Mouse (Mus musculus) bone marrow macrophage, adult 2 months (primary cell): ENCODE measurements around the gene Rec8. TPM values are rescaled to one million over a fixed set of nuclear protein-coding genes. Genes with fewer than 3 reads are reported as not detected.
A peak's percentile ranks its signal among the peaks of the same experiment; 100 is the strongest.

ENCODE experiments used
- H3K27ac ChIP-seq: 2 replicates; pipeline ENCODE4 v1.5.1; 2012; ENCODE audit warnings: low read depth, low read length; ENCODE audit not compliant: insufficient read depth
- H3K4me1 ChIP-seq: 2 replicates; pipeline ENCODE4 v1.6.1; 2012; ENCODE audit warnings: low read length; ENCODE audit not compliant: control insufficient read depth, insufficient read depth
- H3K4me3 ChIP-seq: 2 replicates; pipeline ENCODE4 v1.5.1; 2012; ENCODE audit warnings: mild to moderate bottlenecking, low read length, moderate library complexity; ENCODE audit not compliant: insufficient read depth
- CTCF ChIP-seq: IDR thresholded peaks from 2 replicates; pipeline ENCODE4 v1.5.1; 2012; ENCODE audit warnings: low read depth, mild to moderate bottlenecking, low read length, moderate library complexity
- POLR2A ChIP-seq: IDR thresholded peaks from 2 replicates; pipeline ENCODE4 v1.6.1; 2012; ENCODE audit warnings: mild to moderate bottlenecking, low read depth, low read length, borderline replicate concordance
- polyA plus RNA-seq: library from polyadenylated mRNA; stranded (reverse); fragments of >200 nt; gene quantifications from 2 replicates; pipeline ENCODE4 v1.2.4, GENCODE M21; 2012; ENCODE audit not compliant: missing spikeins, insufficient read depth, insufficient read length

Rec8 gene
- polyA plus RNA-seq, 1 experiment, result 0.25 TPM

DNA sequence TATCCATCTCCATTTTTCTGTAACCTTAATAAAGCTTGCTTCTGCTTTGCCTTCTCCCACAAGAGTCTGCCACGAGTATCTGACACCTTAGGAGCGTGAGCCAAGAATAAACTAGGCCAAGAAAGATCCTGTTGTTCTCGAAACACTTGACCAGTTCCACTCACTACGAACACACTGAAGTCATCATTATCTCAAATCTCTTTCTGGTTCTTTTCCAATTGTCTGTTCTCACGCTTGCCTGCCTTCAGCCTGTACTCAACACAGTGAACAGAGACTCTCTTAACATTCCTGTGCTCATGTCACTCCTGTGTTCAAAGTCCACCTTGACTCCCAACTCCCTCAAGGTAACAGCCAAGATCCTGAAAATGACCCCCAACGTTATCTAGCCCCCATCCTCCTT is 4.5 kb upstream of the Rec8 start:
- H3K4me3 ChIP-seq, result no peak overlapping the region
- H3K27ac ChIP-seq, result no peak overlapping the region
- no peak for TF ChIP-seq POLR2A
- no peaks in the 10 kb centered on the region for H3K4me1 ChIP-seq

DNA sequence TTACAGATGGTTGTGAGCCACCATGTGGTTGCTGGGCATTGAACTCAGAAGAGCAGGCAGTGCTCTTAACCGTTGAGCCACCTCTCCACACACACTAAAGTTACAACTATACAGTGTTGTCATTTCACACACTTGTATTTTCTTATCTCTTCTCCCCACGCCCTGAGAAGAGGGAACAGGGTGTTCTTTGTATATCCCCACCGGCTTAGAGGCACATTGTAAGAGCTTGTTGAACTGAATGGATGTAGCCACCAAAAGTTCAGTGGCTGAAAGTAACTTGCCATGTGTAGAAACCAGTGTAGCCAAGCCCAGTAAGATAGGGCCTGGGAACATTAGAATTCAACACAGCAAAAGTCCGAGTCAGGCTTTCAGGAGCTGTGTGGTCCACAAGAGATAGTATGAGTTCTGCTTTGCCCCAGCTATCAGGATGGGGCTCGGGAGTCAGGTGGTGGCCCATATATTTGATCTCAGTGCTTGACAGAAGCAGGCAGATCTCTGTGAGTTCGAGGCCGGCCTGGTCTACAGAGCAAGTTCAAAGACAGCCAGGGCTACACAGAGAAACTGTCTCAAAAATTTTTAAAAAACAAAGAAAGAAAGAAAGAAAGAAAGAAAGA is 3.2 kb upstream of the Rec8 start:
- Histone ChIP-seq H3K4me1 (no peaks in the 10 kb centered on the region), H3K27ac (no peak overlapping the region), H3K4me3 (no peak overlapping the region)
- TF ChIP-seq CTCF, result no peak

DNA sequence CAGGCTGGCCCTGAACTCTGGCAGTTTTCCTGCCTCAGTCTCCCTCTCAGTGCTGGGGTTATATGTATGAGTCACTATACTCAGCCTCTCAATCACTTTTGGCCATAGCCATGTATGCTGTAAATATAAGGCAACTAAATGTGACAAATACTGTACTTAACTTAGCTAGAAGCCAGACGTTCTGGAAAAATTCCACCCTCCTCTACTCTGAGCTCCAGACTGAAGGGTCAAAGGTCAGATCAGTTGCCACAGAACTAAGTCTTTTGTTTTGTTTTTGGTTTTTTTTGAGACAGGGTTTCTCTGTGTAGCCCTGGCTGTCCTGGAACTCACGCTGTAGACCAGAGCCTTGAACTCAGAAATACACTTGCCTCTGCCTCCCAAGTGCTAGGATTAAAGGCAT is 2.0 kb upstream of the Rec8 start:
- Histone ChIP-seq H3K4me3 (no peak overlapping the region), H3K27ac (no peak overlapping the region), H3K4me1 (no peaks in the 10 kb centered on the region)
- TF ChIP-seq CTCF (no peak), POLR2A (no peak)

DNA sequence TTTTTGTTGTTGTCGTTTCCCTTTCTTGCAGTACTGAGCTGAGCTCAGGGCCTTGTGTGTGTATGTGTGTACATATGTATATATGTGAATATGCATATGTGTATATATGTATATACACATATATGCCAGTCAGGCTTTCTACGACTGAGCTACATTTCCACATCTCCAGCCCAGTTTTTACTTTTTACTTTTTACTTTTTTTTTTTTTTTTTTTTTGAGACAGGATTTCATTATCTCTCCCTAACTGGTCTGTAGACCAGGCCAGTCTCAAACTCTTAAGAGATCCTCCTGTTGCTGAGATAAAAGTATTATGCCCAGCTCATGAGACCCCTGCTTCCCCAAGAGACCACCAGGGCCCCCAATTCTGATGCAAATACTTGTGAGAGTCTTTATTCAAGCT is 993 bp upstream of the Rec8 start:
- Histone ChIP-seq H3K27ac (no peak overlapping the region), H3K4me3 (no peak overlapping the region), H3K4me1 (no peaks in the 10 kb centered on the region)
- no peak for TF ChIP-seq POLR2A
- no peak for TF ChIP-seq CTCF

DNA sequence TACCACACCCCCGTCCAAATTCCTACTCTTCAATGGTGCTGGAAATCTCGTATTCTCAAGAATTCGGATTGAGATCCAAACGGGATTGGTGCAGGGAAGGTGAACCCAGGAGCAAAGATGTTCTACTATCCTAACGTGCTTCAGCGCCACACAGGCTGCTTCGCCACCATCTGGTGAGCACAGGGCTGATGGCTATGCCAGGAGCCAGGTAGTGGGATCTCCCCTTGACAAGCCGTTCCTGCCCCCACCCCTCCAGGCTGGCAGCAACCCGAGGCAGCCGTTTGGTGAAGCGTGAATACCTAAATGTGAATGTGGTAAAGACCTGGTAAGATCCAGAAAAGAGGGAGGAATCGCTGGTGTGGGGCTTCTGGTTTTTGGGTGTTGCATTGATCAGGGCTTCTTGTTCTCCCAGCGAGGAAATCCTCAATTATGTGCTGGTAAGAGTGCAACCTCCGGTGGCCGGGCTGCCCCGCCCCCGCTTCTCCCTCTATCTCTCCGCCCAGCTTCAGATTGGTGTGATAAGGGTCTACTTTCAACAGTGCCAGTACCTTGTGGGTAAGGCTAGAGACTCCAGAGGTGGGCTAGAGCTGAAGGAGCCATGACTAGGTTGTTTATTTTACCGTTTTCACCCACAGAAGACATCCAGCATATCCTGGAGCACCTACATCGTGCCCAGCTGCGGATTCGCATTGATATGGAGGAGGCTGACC is 804 bp downstream of the Rec8 start:
- no peak for TF ChIP-seq CTCF
- no peak overlapping the region for H3K4me3 ChIP-seq
- H3K4me1 ChIP-seq, result no peaks in the 10 kb centered on the region
- no peak overlapping the region for H3K27ac ChIP-seq

DNA sequence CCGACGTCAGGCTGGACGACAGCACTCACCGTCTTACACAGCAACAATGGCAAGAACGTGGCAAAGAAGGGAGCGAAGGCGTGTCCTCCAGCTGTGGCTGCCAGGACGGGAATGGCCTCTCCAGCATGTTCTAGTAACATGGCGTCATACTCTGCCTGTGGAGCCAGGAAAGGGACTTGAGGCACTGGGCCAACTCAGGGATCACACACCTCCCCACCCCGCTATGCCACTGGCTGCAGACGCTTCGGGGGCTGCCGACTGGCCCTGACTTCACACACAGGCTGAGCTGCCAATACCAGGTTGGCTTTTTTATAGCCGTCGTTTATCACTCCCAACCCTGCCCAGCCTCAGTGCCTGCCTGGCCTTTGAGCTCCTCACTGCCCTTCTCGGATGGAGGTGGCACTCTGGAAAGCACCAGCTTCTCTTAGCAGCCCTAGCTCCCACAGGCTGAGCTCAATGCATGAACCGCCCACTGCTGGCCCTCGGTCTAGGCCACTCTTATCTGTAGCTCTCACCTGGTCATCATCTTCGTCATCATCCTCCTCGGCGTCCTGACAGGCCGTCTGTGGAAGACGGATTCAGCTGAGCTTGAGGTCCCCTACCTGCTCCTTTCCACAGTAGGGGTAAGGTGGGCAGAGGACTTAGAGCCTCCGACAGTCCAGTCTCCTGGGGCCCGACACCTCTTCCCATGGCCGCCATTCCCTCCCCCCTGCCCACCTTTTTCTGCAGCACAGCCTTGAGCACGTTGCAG is 10.4 kb downstream of the Rec8 start:
- H3K4me3 ChIP-seq, result no peak overlapping the region
- no peak overlapping the region for H3K27ac ChIP-seq
- H3K4me1 ChIP-seq, result no peaks in the 10 kb centered on the region
- TF ChIP-seq POLR2A (no peak), CTCF (no peak)

DNA sequence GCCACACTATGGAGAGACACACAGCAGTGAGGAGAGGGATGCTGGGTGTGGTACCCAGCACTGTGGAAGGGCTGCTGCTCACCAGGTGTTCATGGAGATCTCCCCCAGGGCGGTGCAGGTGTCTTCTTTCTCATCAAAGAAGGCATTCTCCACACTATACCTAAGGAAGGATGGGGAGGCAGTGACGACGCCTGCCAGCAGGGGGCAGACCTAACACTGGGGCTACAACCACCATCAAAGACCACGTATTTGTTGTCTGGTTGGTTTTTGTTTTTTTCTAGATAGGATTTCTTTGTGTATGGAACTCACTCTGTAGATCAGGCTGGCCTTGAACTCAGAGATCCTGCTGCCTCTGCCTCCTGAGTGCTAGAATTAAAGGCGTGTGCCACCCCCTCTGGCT is 11.5 kb downstream of the Rec8 start:
- TF ChIP-seq CTCF, result peak; percentile 70
- TF ChIP-seq POLR2A, result no peak
- Histone ChIP-seq H3K4me3 (no peak overlapping the region), H3K27ac (no peak overlapping the region)

DNA sequence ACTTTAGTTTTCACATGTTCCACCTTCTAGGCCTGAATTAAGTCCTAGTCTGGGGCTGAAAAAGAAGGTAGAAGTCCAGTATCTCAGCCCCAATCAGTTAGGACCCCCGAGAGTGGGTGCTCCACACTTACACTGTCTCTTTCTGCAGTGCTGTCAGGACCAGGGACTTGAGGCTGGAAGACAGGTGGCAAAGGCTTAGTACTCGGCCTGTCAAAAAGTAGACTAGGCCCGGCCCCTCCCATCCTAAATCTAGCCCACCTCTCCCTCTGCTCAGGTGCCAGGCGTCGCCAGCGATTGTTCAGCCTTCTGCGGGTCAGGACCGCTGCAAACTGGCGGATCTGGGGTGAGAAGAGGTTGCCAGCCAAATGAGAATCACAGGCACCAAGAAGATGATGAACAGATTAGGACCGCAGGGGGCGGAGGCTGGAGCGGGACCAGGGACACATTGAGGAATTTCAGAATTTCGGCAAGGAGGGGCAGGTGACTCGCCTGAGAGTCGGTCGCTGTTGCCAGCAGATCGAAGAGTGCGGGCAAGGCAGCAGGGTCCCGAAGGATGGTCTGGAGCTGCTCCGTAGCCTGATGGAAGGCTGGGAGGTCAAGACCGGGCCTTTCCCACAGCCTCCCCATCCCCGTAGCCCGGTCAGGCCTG is 17.2 kb downstream of the Rec8 start:
- no peak for TF ChIP-seq POLR2A
- peaks cover 5% of the 10 kb centered on the region; the same call in 1 of the 2 replicates for H3K4me1 ChIP-seq
- peak overlapping the region; percentile 24; the same call in 1 of the 2 replicates for H3K27ac ChIP-seq
- H3K4me3 ChIP-seq, result peak overlapping the region; percentile 83

More for the DNA sequence above, 11.5 kb downstream of the Rec8 start:
- H3K4me1 ChIP-seq, result no peaks in the 10 kb centered on the region

DNA sequence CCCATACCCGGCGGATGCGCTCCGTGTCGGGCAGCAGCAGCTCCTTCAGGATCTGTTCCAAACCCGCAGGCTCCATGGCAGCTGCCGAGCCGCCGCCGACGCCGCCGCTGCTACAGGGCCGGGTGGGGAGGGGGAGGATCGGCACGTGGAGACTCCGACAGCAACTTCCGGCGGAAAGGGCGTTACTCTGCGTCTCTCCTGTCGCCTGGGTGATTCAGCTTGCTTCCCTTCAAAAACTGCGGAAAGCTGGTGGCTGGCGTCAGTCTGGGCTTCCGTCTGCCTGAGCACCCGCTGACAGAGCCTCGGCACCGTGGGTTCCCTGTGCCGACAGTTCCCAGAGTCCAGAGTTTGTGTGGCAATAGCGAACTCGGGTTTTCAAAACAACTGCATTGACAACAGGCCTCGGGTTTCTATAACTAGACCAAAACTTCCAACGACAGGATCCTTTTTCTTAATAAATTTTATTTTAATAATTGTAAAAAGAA is 17.7 kb downstream of the Rec8 start, which contains the start of gene Ipo4:
Gene Ipo4 (minus strand): TSS at position 435 of the 485 bp plus-strand sequence.
- H3K4me3 ChIP-seq, result peak within 1 kb of the TSS; percentile 83
- H3K27ac ChIP-seq, result peak within 1 kb of the TSS; percentile 24; the same call in 1 of the 2 replicates
- peaks cover 5% of the 10 kb centered on the region; the same call in 1 of the 2 replicates for H3K4me1 ChIP-seq
- TF ChIP-seq CTCF (no peak), POLR2A (no peak)

DNA sequence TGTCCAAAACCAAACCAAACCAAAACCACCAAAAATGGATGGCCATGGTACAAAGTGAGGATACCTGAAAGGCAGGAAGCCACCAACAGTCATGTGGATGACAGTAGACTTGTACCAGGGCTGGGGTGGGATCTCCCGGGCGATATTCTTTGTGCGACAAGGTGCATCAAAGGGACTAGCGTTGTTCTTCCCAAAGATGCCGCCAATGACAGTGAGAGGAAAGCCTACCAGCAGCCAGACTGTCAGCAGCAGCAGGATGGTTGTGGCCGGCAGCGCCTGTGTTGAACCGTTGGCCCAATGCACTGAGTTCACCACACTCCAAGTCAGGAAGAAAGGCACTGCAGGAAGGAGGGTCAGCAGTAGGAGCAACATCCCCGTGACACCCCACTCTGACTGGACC is 20.0 kb downstream of the Rec8 start, which contains the start of gene Gm49378:
Gene Gm49378 (minus strand): TSS at position 101 of the 400 bp plus-strand sequence.
- Histone ChIP-seq H3K4me1 (peaks cover 8% of the 10 kb centered on the region), H3K4me3 (no peak within 1 kb of the TSS), H3K27ac (no peak within 1 kb of the TSS)
- no peak for TF ChIP-seq POLR2A
- TF ChIP-seq CTCF, result no peak
